Mouse (Mus musculus) neural tube, embryonic 13.5 days (tissue): ENCODE results near the gene Arhgef15. TPM values are rescaled to one million over a fixed set of nuclear protein-coding genes. Genes with fewer than 3 reads are reported as not detected.
"Not testable (repeated sequence)": the region's sequence is repeated elsewhere in the genome, so short reads cannot be mapped to it uniquely, and the experiment has no call there.

Experiments
- ATAC-seq: fragments of 200-750 bp; cut with Nextera tagmentation; 2 replicates; pipeline ENCODE4 v1.8.0; 2017; ENCODE audit warnings: low read depth, mild to moderate bottlenecking, moderate TSS enrichment, moderate library complexity
- H3K27ac ChIP-seq: fragments of 300-500 bp; sonication (generic); replicated peaks from 2 replicates; pipeline ENCODE4 v1.5.1; 2015; ENCODE audit warnings: moderate library complexity, mild to moderate bottlenecking, inconsistent platforms
- H3K27me3 ChIP-seq: fragments of 300-500 bp; sonication (generic); 2 replicates; pipeline ENCODE4 v1.6.1; 2015; ENCODE audit warnings: mild to moderate bottlenecking, inconsistent platforms
- H3K36me3 ChIP-seq: fragments of 300-500 bp; sonication (generic); 2 replicates; pipeline ENCODE4 v1.6.1; 2015; ENCODE audit warnings: mild to moderate bottlenecking, inconsistent platforms
- H3K4me1 ChIP-seq: fragments of 300-500 bp; sonication (generic); replicated peaks from 2 replicates; pipeline ENCODE4 v1.6.1; 2015; ENCODE audit warnings: inconsistent platforms
- H3K4me2 ChIP-seq: fragments of 300-500 bp; sonication (generic); 2 replicates; pipeline ENCODE4 v1.6.1; 2015; ENCODE audit warnings: inconsistent platforms, mild to moderate bottlenecking, moderate library complexity
- H3K4me3 ChIP-seq: fragments of 300-500 bp; sonication (generic); 2 replicates; pipeline ENCODE4 v1.5.1; 2015; ENCODE audit warnings: mild to moderate bottlenecking, inconsistent platforms
- H3K9ac ChIP-seq: fragments of 300-500 bp; sonication (generic); 2 replicates; pipeline ENCODE4 v1.6.1; 2015; ENCODE audit warnings: moderate library complexity, mild to moderate bottlenecking, inconsistent platforms
- H3K9me3 ChIP-seq: fragments of 300-500 bp; sonication (generic); 2 replicates; pipeline ENCODE4 v1.6.1; 2016; ENCODE audit warnings: inconsistent platforms
- WGBS: fragments of 180-500 bp; shearing (Covaris S2); methylation state at CpG from one replicate; pipeline ENCODE4 v1.1.7; 2015; 5-methylcytosine and 5-hydroxymethylcytosine counted together
- polyA plus RNA-seq: library from polyadenylated mRNA; unstranded; fragments of >200 nt; fragmentation: Nextera tagmentation; extraction: Ambion mirVana; gene quantifications from 2 replicates; pipeline ENCODE4 v1.2.1, GENCODE M21; 2015

The Arhgef15 gene
- polyA plus RNA-seq, 1 experiment from 2014 or later, result 14.8 TPM

- H3K27ac ChIP-seq, result no peak overlapping the region
- 64% methylated on average over 5 of the region's 5 CpGs for WGBS
Observed at GRCm38 (mm10) chr11:68979320-68979733, 22.0 kb upstream of the Arhgef15 start.

GRCm38 (mm10) chr11:68975601-68976000, 18.3 kb upstream of the Arhgef15 start:
- H3K4me3 ChIP-seq, result no peak overlapping the region
- ATAC-seq, result no peak
- no peaks in the 10 kb centered on the region for H3K27me3 ChIP-seq
- H3K9me3 ChIP-seq, result no peaks in the 10 kb centered on the region
- H3K9ac ChIP-seq, result no peak overlapping the region
- 92% methylated on average over 1 of the region's 1 CpGs for WGBS
- no peaks in the 10 kb centered on the region for H3K36me3 ChIP-seq
- no peak overlapping the region for H3K4me2 ChIP-seq
- H3K27ac ChIP-seq, result no peak overlapping the region
- peaks cover 13% of the 10 kb centered on the region for H3K4me1 ChIP-seq

More at GRCm38 (mm10) chr11:68979320-68979733, 22.0 kb upstream of the Arhgef15 start:
- Histone ChIP-seq H3K4me3 (no peak overlapping the region), H3K36me3 (no peaks in the 10 kb centered on the region), H3K4me2 (no peak overlapping the region), H3K9ac (no peak overlapping the region), H3K27me3 (no peaks in the 10 kb centered on the region), H3K4me1 (no peaks in the 10 kb centered on the region), H3K9me3 (no peaks in the 10 kb centered on the region)
- ATAC-seq, result no peak

- Histone ChIP-seq H3K27ac (no peak within 1 kb of the TSS), H3K9ac (peak within 1 kb of the TSS; percentile 58; the same call in 1 of the 2 replicates), H3K9me3 (no peaks in the 10 kb centered on the region), H3K4me1 (peaks cover 13% of the 10 kb centered on the region), H3K4me2 (peak within 1 kb of the TSS; percentile 61), H3K36me3 (no peaks in the 10 kb centered on the region), H3K27me3 (no peaks in the 10 kb centered on the region), H3K4me3 (peak within 1 kb of the TSS; percentile 45)
- ATAC-seq, result no peak
- WGBS, result 82% methylated on average over 7 of the region's 7 CpGs
Observed at GRCm38 (mm10) chr11:68975085-68975484, 17.8 kb upstream of the Arhgef15 start, which contains the start of gene Rangrf. Rangrf (minus strand) TSS chr11:68975185.

GRCm38 (mm10) chr11:68974059-68974450, 16.8 kb upstream of the Arhgef15 start:
- Histone ChIP-seq H3K4me1 (peaks cover 13% of the 10 kb centered on the region), H3K27ac (no peak overlapping the region), H3K27me3 (no peaks in the 10 kb centered on the region), H3K36me3 (no peaks in the 10 kb centered on the region), H3K9ac (peak overlapping the region; percentile 58; the same call in 1 of the 2 replicates), H3K9me3 (no peaks in the 10 kb centered on the region), H3K4me2 (peak overlapping the region; percentile 61), H3K4me3 (peak overlapping the region; percentile 45)
- ATAC-seq, result no peak
- whole genome bisulfite sequencing, result 33% methylated on average over 6 of the region's 6 CpGs

- peak; percentile 88 for ATAC-seq
- H3K27ac ChIP-seq, H3K9me3 ChIP-seq, H3K36me3 ChIP-seq, H3K27me3 ChIP-seq: not testable (repeated sequence)
- H3K4me1 ChIP-seq, result peaks cover 16% of the 10 kb centered on the region
- under 1% methylated on average over 38 of the region's 38 CpGs for WGBS
- peak overlapping the region; percentile 45 for H3K4me3 ChIP-seq
- H3K4me2 ChIP-seq, result peak overlapping the region; percentile 61
- peak overlapping the region; percentile 58 for H3K9ac ChIP-seq
Observed at GRCm38 (mm10) chr11:68973250-68974058, 16.2 kb upstream of the Arhgef15 start.

GRCm38 (mm10) chr11:68970232-68970631, 13.0 kb upstream of the Arhgef15 start:
- no peaks in the 10 kb centered on the region for H3K36me3 ChIP-seq
- no peak for ATAC-seq
- H3K4me1 ChIP-seq, result peaks cover 27% of the 10 kb centered on the region
- 0 out of 2 replicates have a peak, but pooled peaks cover 3% of the 10 kb centered on the region for H3K27me3 ChIP-seq
- WGBS, result 73% methylated on average over 4 of the region's 4 CpGs
- H3K9ac ChIP-seq, result no peak overlapping the region
- H3K9me3 ChIP-seq, result no peaks in the 10 kb centered on the region
- no peak overlapping the region for H3K27ac ChIP-seq
- H3K4me2 ChIP-seq, result no peak overlapping the region
- H3K4me3 ChIP-seq, result no peak overlapping the region

- 87% methylated on average over 11 of the region's 11 CpGs for WGBS
- H3K9me3 ChIP-seq, result no peaks in the 10 kb centered on the region
- H3K27me3 ChIP-seq, result 0 out of 2 replicates have a peak, but pooled peaks cover 3% of the 10 kb centered on the region
- H3K27ac ChIP-seq, result no peak overlapping the region
- H3K4me1 ChIP-seq, result peaks cover 23% of the 10 kb centered on the region
- peak overlapping the region; percentile 81 for H3K9ac ChIP-seq
- H3K4me2 ChIP-seq, result peak overlapping the region; percentile 71
- H3K36me3 ChIP-seq, result no peaks in the 10 kb centered on the region
- ATAC-seq, result no peak
- H3K4me3 ChIP-seq, result 0 out of 2 replicates have a peak overlapping the region, but pooled peaks have one; percentile 60
Observed at GRCm38 (mm10) chr11:68968752-68969151, 11.5 kb upstream of the Arhgef15 start.

GRCm38 (mm10) chr11:68967337-68968282, 10.3 kb upstream of the Arhgef15 start, which contains the start of gene Slc25a35:
Slc25a35 (plus strand) TSS chr11:68968131.
- H3K27me3 ChIP-seq, result 0 out of 2 replicates have a peak, but pooled peaks cover 3% of the 10 kb centered on the region
- WGBS, result under 1% methylated on average over 50 of the region's 50 CpGs
- peak within 1 kb of the TSS; percentile 64 for H3K27ac ChIP-seq
- H3K9me3 ChIP-seq, result no peaks in the 10 kb centered on the region
- H3K4me1 ChIP-seq, result peaks cover 15% of the 10 kb centered on the region
- no peaks in the 10 kb centered on the region for H3K36me3 ChIP-seq
- peak; percentile 96 for ATAC-seq
- H3K4me2 ChIP-seq, result peak within 1 kb of the TSS; percentile 71
- H3K9ac ChIP-seq, result peak within 1 kb of the TSS; percentile 81
- H3K4me3 ChIP-seq, result peak within 1 kb of the TSS; percentile 60

GRCm38 (mm10) chr11:68966554-68966953, 9.3 kb upstream of the Arhgef15 start:
- 0 out of 2 replicates have a peak overlapping the region, but pooled peaks have one; percentile 71 for H3K4me2 ChIP-seq
- no peak overlapping the region for H3K4me3 ChIP-seq

GRCm38 (mm10) chr11:68965845-68966244, 8.6 kb upstream of the Arhgef15 start:
- 27% methylated on average over 3 of the region's 3 CpGs for WGBS
- Histone ChIP-seq H3K9ac (no peak overlapping the region), H3K4me3 (no peak overlapping the region), H3K4me2 (no peak overlapping the region), H3K27me3 (0 out of 2 replicates have a peak, but pooled peaks cover 3% of the 10 kb centered on the region), H3K36me3 (no peaks in the 10 kb centered on the region), H3K4me1 (peaks cover 14% of the 10 kb centered on the region), H3K9me3 (no peaks in the 10 kb centered on the region), H3K27ac (no peak overlapping the region)
- ATAC-seq, result no peak

More at GRCm38 (mm10) chr11:68966554-68966953, 9.3 kb upstream of the Arhgef15 start:
- WGBS, result 54% methylated on average over 1 of the region's 1 CpGs
- Histone ChIP-seq H3K27ac (no peak overlapping the region), H3K9ac (no peak overlapping the region), H3K9me3 (no peaks in the 10 kb centered on the region), H3K27me3 (0 out of 2 replicates have a peak, but pooled peaks cover 3% of the 10 kb centered on the region), H3K36me3 (no peaks in the 10 kb centered on the region), H3K4me1 (peaks cover 14% of the 10 kb centered on the region)
- ATAC-seq, result no peak

GRCm38 (mm10) chr11:68965050-68965449, 7.8 kb upstream of the Arhgef15 start:
- no peak overlapping the region for H3K27ac ChIP-seq
- ATAC-seq, result no peak

More at GRCm38 (mm10) chr11:68965050-68965449, 7.8 kb upstream of the Arhgef15 start:
- no peak overlapping the region for H3K4me3 ChIP-seq
- 0 out of 2 replicates have a peak, but pooled peaks cover 3% of the 10 kb centered on the region for H3K27me3 ChIP-seq
- H3K9ac ChIP-seq, result no peak overlapping the region
- H3K4me2 ChIP-seq, result no peak overlapping the region
- peaks cover 14% of the 10 kb centered on the region for H3K4me1 ChIP-seq
- H3K36me3 ChIP-seq, result no peaks in the 10 kb centered on the region
- H3K9me3 ChIP-seq, result no peaks in the 10 kb centered on the region
